Mouse (Mus musculus) kidney, adult 11 months (tissue): Measurements from ENCODE around the gene 4930568D16Rik.
A peak's percentile ranks its signal among the peaks of the same experiment; 100 is the strongest.

ENCODE experiments used
- DNase-seq: peaks from one replicate; pipeline ENCODE4 v3.0.0; 2022

The 4930568D16Rik gene

GRCm38 (mm10) chr2:35367629-35368028, at the start of gene 4930568D16Rik:
4930568D16Rik (minus strand) TSS chr2:35367729.
- no peak for DNase-seq

DNA sequence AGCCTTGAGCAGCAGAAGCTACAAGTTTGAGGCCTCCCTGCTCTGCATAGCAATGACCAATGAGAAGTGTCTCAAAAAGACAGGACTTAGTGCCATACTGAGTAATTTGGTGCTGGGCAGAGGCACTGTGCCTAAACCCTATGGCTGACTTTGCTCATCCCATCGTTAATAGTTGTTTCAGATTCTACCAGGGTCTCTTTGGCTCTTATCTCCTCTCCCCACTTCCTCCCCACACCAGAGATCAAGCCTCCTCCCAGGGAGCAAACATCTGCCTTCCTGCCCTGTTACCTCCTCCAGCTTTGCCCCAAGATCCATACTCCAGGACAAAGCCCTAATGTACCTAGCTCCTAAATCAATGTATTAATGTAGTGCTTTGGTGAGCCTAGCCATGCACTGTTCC, 49.7 kb upstream of the 4930568D16Rik start:
- no peak for DNase-seq

- DNase-seq: no peak
Measured at GRCm38 (mm10) chr2:35416473-35416872, 48.9 kb upstream of the 4930568D16Rik start.

DNA sequence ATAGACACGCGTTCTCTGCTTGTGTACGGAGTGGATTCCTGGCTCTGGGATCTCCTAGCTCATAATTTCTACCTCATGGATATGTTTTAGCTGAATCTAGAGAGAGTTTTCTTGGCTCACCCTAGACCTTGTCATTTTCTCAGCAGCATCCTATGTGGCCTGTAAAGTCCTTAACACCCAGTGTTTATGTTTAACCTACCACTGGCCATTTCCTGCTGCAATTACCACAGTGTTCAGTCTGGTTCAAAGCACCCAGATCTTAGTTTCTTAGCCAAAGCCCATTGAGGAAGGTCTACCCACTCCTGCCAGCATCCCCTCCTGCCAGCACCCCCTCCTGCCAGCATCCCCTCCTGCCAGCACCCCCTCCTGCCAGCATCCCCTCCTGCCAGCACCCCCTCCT, 45.3 kb upstream of the 4930568D16Rik start:
- no peak for DNase-seq

DNA sequence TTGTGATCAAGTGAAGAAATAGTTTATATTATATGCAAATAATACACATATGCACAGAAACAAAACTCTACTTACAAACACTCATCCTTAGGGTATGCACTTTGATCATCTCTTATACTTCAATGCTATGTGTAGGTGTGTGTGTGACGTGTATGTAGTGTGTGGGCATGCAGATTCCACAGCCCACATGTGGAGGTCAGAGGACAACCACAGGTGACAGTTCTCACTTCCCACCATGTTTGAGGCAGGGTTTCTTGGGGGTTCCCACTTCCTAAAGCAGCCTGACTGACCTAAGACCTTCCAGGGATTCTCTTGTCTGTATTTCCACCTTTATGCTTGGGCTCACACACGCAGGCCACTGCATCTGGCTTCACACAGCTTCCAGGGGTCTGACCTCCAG, 44.7 kb upstream of the 4930568D16Rik start:
- DNase-seq: no peak

- peak; percentile 6 for DNase-seq
Measured at GRCm38 (mm10) chr2:35411640-35412190, 44.2 kb upstream of the 4930568D16Rik start.

GRCm38 (mm10) chr2:35409466-35409865, 41.9 kb upstream of the 4930568D16Rik start:
- no peak for DNase-seq

DNA sequence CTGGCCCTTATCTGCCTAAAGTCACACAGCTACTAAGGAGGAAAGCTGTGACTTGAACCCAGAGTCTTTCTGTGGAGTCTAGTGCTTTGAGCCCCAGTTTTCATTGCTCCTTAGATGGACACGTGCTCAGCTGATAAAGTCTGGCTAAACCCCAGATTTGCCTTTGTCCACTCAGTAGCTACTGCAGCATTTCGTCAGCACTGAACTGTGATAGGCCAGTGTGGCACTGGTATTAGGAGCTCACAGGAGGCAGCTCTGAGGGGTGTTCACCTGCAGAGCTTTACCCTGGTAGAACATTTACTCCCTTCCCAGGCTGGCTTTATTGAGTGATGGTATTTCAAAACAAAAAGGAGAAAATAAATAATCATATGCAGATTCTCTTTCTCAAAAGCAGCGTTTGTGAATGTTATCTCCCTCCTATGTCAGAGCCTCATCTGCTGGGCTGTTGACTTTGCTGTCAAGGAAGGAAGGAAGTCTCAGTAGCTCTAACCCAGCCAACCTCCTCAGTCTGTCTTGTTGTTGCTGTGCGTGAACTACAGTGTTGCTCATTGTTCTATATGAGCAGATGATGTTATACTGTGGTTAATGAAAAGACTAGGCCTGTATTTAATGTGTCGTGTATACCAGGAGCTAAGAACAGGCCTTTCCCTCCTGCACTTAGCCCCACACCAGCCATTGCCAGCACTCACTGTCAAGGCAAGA, 41.0 kb upstream of the 4930568D16Rik start:
- DNase-seq: no peak

DNA sequence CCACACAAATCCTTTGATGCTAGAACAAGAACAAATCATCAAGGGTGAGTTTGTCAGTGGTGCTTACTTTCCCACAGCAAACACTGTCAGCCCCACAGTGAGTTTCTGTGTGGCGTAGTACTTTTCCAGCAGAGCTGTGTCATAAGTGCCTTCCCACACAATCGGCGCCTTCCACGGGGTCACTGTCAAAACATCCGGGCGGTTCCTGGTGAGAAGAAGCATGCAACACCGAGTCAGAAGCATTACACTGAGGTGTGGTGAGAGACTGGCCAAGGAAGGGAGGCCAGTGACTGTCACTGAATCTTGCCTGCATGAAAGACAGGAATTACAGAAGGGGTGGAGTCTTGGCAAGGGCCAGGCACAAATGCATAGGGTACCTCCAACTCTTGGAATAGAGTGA, 40.3 kb upstream of the 4930568D16Rik start:
- no peak for DNase-seq

DNA sequence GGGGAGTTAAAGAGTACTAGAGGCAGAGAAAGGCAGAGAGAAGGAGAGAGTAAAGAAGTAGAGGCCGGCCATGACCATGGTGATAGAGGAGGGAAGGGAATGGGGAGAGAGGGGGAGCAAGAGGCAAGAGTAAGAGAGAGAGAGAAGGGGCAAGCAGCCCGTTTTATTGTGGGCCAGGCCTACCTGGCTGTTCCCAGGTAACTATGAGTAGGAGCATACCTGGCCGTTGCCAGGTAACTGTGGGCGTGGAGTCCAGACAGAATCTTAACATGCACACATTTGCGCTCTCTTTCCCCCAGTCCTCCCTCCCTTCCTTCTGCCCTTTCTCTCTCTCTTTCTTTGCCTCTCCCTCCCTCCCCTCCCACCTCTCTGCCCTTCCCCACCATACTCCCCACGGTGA, 39.7 kb upstream of the 4930568D16Rik start:
- no peak for DNase-seq

- no peak for DNase-seq
Measured at GRCm38 (mm10) chr2:35406611-35407010, 39.1 kb upstream of the 4930568D16Rik start.

- no peak for DNase-seq
Measured at GRCm38 (mm10) chr2:35402391-35402790, 34.9 kb upstream of the 4930568D16Rik start.

GRCm38 (mm10) chr2:35400739-35401138, 33.2 kb upstream of the 4930568D16Rik start:
- DNase-seq: no peak

GRCm38 (mm10) chr2:35398184-35398828, 30.8 kb upstream of the 4930568D16Rik start:
- DNase-seq: no peak

GRCm38 (mm10) chr2:35397590-35398173, 30.2 kb upstream of the 4930568D16Rik start:
- peak; percentile 26 for DNase-seq

DNA sequence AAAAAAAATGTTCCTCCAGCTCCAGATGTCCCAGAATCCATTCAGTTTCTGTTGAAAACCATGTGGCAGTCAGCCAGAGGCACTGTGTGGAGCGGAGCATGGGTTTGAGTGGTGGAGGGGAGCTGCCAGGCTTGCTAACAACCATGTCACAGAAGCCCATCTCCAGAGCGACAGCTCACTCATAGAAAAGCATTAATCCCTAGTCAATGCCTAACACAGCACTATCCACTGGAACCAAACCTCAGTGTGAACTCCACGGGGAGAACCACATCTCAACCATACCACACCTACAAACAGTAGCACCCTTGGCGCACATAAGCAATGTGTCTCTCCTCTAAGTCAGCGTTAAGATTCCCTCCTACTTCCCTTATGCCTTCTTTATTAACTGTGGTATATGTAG, 29.6 kb upstream of the 4930568D16Rik start, which contains the start of gene 4930402F06Rik:
Gene 4930402F06Rik, minus strand, starts transcription at position 80 of the 400 bp plus-strand sequence.
- DNase-seq: no peak

DNA sequence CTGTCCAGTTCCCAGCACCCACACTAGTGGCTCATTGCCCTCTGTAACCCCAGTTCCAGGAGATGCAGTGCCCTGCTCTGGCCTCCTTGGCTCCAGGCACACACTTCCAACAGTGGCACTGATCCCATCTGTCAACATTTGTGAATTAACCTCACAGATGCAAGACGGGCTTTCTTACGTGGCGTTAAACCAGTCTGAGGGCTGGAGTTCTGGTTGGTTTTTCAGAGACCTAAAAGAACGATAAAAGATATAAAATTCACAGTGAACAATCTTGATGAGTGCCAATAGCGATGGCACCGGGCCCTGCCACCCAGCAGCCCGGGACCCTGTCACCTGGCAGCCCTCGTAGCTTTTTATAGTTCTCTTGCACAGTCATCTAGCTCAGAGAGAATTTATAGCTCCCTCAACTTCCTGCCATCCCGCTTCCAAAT, 17.9 kb upstream of the 4930568D16Rik start:
- DNase-seq: no peak

DNA sequence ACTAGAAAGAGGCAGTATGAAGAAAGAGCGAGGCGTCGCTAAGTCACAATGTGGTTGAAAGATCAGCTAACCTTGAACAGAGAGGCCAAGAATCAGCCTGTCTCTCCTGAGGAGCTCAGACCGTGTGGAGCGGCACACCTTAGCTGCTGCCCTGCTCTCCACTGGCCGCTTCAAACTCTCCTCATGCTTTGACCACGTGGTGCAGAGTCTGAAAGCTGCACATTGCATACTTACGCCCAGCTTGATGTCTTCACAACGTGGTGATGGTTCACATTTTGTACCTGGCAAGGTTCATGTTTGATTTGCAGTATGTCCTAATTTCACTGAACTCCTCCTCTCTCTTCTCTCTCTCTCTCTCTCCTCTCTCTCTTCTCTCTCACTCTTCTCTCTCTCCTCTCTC, 11.8 kb upstream of the 4930568D16Rik start:
- DNase-seq: no peak

DNA sequence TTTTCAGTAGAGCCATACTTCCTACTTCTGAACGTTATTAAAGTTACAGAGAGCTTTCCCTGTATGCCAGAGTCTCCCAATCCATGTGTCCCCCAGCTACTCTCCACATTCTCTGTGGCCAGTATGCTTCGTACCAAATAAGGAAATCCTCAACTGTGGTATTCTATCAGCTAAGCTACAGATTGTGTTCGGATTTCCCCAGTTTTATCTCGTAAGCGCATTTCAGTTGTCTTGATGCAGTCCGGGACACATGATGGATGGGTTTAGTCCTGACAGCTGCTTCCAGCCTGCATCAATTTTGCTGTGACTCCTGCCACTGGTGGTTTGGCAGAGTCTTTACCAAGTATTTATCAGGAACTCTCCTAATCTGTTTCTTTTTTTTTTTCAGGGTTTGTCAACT, 10.1 kb upstream of the 4930568D16Rik start:
- DNase-seq: no peak

GRCm38 (mm10) chr2:35373003-35373402, 5.5 kb upstream of the 4930568D16Rik start:
- DNase-seq: no peak

GRCm38 (mm10) chr2:35370686-35371085, 3.2 kb upstream of the 4930568D16Rik start:
- no peak for DNase-seq

GRCm38 (mm10) chr2:35349184-35349583, 18.3 kb downstream of the 4930568D16Rik start:
- DNase-seq: no peak

DNA sequence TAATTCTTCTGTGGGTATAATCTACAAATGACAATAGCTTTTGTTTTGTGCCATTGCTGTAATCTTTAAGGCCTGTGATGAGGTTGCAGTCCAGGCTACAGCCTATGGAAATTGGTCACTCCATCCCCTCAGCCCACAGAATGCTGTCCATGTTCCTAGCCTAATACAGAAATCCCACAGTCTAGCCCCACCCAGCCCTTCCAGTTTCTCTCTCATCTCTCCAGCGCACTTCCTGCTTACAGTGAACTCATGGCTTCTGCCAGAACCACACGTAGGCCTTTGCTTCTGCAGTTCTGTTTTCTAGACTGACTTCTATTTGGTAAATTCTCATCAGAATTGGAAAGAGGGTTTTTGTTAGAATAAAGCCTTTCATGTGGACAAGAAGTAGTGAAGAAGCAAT, 21.5 kb downstream of the 4930568D16Rik start:
- no peak for DNase-seq

DNA sequence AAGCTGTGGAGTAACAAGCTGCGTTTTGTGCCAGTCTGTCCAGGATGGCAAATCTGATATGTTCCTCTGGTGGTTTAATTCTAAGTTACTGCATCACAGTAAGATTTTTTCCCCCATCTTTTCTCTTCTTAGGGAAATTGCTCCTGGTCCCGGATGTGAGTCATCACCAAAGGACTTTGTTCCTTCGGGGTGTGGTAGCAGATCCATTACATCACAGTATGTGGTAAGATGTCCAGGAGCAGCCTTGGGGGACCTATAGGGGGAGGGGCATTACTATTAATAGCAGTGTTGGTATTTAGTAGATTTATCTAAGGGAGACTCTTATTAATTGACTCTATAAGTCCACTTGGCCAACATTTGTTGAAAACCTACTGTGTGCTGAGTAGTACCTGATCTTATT, 24.9 kb downstream of the 4930568D16Rik start:
- DNase-seq: no peak
